Mouse (Mus musculus): Measurements from ENCODE around the gene Twist1. TPM values are rescaled to one million over a fixed set of nuclear protein-coding genes. Genes with fewer than 3 reads are reported as not detected.

Twist1 gene
- polyA plus RNA-seq, 1 experiment, result 2.0 TPM

DNA sequence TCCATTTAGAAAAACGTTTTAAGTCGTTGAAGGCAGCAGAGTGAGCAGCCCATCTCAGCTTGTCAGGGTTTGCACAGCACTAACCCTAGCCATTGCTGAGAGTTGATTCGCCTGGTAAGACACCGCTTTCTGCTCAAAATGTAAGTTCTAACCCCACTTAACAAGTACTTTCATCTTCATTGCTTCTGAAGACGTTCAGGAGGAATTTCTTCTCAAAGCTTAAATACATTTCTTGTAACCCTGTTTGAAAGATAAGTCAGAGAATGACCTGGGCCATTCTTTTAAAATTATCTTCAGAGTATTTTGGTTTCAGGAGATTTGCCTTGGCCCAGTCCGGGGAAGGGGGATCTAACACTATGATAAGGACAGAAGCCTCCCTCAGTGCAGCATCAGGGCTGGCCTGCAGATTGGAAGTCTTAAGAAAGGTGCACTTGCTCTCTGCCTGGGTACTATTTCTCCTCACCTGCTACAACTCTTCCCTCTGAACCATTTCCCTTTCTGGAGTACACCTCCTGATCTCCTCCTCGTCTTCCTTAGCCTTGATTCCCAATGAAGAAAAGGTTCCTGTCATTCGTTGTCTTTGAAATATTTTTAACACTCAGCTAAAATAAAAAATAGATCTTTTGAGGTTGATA is 2.4 kb upstream of the Twist1 start:
- TF ChIP-seq POLR2A (IDR thresholded peaks at IDR 0.05; ENCODE audit: low read depth, low read length) (no peak), CTCF (IDR thresholded peaks at IDR 0.05; ENCODE audit: extremely low read depth, insufficient read depth, insufficient read length, insufficient replicate concordance) (no peak)
- Histone ChIP-seq H3K27ac (ENCODE audit: insufficient read depth, low read length) (no peak overlapping the region), H3K4me3 (ENCODE audit: extremely low read depth, insufficient read depth, insufficient read length) (no peak overlapping the region), H3K36me3 (ENCODE audit: control insufficient read depth, insufficient read depth, low read length) (no peaks in the 10 kb centered on the region), H3K4me1 (ENCODE audit: control insufficient read depth, insufficient read depth, insufficient read length) (peaks cover 5% of the 10 kb centered on the region; the same call in 1 of the 2 replicates), H3K27me3 (ENCODE audit: control insufficient read depth, insufficient read depth, low read length) (peaks cover 26% of the 10 kb centered on the region)
- WGBS, result 25% methylated on average over 8 of the region's 8 CpGs
- DNase-seq (ENCODE audit: low read depth in 1 of 2, low spot score in 2 of 2), result no peak

DNA sequence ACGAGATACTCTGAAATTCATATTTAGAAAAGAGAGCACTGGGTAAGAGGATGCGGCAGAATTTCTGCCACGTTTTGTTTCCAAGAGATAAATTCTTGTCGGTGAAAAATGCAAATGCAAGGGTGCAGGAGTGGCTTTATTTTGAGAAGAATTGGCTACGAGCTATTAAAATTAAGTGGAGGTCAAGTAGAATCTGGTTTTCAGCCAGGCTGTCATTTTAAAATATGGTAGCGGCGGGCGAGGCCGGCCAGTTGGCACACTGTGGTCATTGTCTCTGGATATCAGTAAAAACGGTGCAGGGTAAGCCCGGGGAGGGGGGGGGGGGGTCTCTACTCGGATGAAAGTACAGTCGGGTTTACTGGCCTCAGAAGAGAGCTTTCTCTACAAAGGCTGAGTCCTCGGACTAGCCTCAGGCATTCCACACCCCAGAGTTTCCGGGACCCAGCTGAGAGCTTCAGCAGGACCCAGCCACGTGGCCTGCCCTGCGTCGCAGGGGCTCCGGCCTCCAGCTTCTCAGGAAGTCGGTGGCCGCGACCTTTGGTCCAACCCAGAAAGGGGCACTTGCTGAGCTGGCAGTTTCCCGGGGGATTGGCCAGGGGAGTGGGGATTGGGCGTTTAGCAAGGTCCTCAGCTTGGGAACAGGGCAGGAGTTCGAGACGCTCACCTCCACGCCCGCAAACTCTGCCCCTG is 1.7 kb upstream of the Twist1 start:
- H3K4me1 ChIP-seq (ENCODE audit: control insufficient read depth, insufficient read depth, insufficient read length), result peaks cover 5% of the 10 kb centered on the region; the same call in 1 of the 2 replicates
- H3K36me3 ChIP-seq (ENCODE audit: control insufficient read depth, insufficient read depth, low read length), result no peaks in the 10 kb centered on the region
- no peak for TF ChIP-seq POLR2A (IDR thresholded peaks at IDR 0.05; ENCODE audit: low read depth, low read length)
- no peak for TF ChIP-seq CTCF (IDR thresholded peaks at IDR 0.05; ENCODE audit: extremely low read depth, insufficient read depth, insufficient read length, insufficient replicate concordance)
- H3K4me3 ChIP-seq (ENCODE audit: extremely low read depth, insufficient read depth, insufficient read length), result no peak overlapping the region
- 5% methylated on average over 28 of the region's 28 CpGs for WGBS
- H3K27ac ChIP-seq (ENCODE audit: insufficient read depth, low read length), result no peak overlapping the region
- DNase-seq (ENCODE audit: low read depth in 1 of 2, low spot score in 2 of 2), result no peak
- peaks cover 26% of the 10 kb centered on the region for H3K27me3 ChIP-seq (ENCODE audit: control insufficient read depth, insufficient read depth, low read length)

DNA sequence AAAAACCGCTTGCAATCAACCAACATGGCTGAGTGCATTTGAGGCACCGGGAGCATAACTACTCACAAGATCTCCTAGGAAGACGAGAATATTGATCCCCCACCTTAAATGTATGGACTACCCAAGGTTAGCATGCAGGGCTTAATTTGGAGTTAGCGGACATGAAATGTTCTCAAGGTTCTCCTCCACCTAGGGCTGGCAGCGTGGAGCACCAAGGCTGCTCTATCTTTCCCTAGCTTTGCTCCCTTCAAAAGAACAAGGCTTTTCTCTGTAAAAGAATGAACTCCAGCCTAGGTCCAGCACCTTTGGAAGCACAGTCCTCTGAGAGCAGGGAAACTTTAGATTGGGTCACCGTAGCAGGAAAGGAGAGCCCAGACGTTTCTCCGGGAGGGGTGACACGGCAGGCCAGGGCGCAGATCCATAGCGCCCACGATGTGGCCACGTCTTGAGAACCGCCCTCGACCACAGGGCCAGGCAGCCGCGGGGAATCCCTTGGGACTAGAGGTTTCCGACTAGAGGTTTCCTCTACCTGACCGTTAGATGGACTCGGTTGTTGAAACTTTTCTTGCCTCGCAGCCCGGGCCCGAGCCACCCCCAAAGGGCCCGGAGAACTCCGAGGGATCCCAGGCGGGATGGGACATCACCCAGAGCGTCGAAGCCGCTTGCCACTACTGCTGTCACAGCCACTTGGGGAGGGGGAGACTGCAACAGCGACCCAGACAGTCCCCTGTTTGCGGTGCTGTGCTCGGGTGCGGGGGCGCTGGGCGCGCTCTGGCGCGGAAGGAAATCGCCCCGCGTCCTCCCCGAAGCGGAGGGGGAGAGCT is 683 bp upstream of the Twist1 start:
- Histone ChIP-seq H3K4me1 (ENCODE audit: control insufficient read depth, insufficient read depth, insufficient read length) (peaks cover 5% of the 10 kb centered on the region; the same call in 1 of the 2 replicates), H3K27me3 (ENCODE audit: control insufficient read depth, insufficient read depth, low read length) (peaks cover 26% of the 10 kb centered on the region), H3K27ac (ENCODE audit: insufficient read depth, low read length) (no peak overlapping the region), H3K4me3 (ENCODE audit: extremely low read depth, insufficient read depth, insufficient read length) (no peak overlapping the region; the same call in 1 of the 2 replicates), H3K36me3 (ENCODE audit: control insufficient read depth, insufficient read depth, low read length) (no peaks in the 10 kb centered on the region)
- DNase-seq (ENCODE audit: low read depth in 1 of 2, low spot score in 2 of 2), result no peak
- no peak for TF ChIP-seq POLR2A (IDR thresholded peaks at IDR 0.05; ENCODE audit: low read depth, low read length)
- WGBS, result 4% methylated on average over 42 of the region's 43 CpGs

DNA sequence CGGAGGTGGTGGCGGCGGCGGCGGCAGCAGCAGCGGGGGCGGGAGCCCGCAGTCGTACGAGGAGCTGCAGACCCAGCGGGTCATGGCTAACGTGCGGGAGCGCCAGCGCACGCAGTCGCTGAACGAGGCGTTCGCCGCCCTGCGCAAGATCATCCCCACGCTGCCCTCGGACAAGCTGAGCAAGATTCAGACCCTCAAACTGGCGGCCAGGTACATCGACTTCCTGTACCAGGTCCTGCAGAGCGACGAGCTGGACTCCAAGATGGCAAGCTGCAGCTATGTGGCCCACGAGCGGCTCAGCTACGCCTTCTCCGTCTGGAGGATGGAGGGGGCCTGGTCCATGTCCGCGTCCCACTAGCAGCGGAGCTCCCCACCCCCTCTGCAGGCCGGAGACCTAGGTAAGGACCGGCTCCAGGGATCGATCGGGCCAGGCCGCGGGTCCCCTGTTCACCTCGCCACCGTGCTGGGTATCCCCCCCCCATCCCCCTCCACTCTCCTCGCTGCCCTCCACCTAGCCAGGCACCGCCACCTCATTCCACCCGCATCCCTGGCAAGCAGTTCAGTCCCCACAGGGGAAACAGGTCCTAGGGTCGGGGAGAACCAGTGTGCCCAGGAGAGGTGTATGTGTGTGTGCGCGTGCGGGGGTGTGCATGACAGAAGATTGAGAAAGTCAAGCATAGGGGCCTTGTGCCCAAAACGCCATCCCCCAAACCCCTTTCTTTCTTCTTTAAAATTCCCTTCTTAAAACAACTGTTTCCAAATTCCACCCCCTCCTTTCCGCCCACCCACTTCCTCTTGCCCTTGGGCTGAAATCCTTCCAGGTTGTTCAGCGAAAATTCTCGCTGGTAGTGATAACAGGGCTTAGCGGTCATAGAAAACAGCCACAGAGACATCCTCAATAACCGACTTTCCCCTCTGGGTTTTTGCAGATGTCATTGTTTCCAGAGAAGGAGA is 1.0 kb downstream of the Twist1 start:
- no peak for DNase-seq (ENCODE audit: low read depth in 1 of 2, low spot score in 2 of 2)
- Histone ChIP-seq H3K27ac (ENCODE audit: insufficient read depth, low read length) (no peak overlapping the region), H3K4me1 (ENCODE audit: control insufficient read depth, insufficient read depth, insufficient read length) (peaks cover 5% of the 10 kb centered on the region; the same call in 1 of the 2 replicates), H3K36me3 (ENCODE audit: control insufficient read depth, insufficient read depth, low read length) (no peaks in the 10 kb centered on the region), H3K27me3 (ENCODE audit: control insufficient read depth, insufficient read depth, low read length) (peaks cover 30% of the 10 kb centered on the region), H3K4me3 (ENCODE audit: extremely low read depth, insufficient read depth, insufficient read length) (peak overlapping the region; percentile 41; the same call in 1 of the 2 replicates)
- no peak for TF ChIP-seq CTCF (IDR thresholded peaks at IDR 0.05; ENCODE audit: extremely low read depth, insufficient read depth, insufficient read length, insufficient replicate concordance)
- no peak for TF ChIP-seq POLR2A (IDR thresholded peaks at IDR 0.05; ENCODE audit: low read depth, low read length)
- WGBS, result 5% methylated on average over 47 of the region's 56 CpGs

DNA sequence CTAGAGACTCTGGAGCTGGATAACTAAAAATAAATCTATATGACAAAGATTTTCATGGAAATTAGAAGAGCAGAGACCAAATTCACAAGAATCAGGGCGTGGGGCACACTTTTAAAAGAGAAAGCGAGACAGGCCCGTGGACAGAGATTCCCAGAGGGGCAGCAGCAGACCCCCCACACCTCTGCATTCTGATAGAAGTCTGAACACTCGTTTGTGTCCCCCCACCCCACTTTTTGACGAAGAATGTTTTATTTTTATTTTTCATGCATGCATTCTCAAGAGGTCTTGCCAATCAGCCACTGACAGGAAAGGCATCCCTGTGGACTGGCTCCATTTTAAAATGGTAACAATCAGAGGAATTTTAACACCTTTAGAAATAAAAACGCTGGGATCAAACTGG is 1.7 kb downstream of the Twist1 start:
- no peak overlapping the region for H3K4me3 ChIP-seq (ENCODE audit: extremely low read depth, insufficient read depth, insufficient read length)
- DNase-seq (ENCODE audit: low read depth in 1 of 2, low spot score in 2 of 2), result no peak
- peaks cover 30% of the 10 kb centered on the region for H3K27me3 ChIP-seq (ENCODE audit: control insufficient read depth, insufficient read depth, low read length)
- 11% methylated on average over 6 of the region's 6 CpGs for WGBS
- H3K27ac ChIP-seq (ENCODE audit: insufficient read depth, low read length), result no peak overlapping the region
- H3K36me3 ChIP-seq (ENCODE audit: control insufficient read depth, insufficient read depth, low read length), result no peaks in the 10 kb centered on the region
- no peak for TF ChIP-seq CTCF (IDR thresholded peaks at IDR 0.05; ENCODE audit: extremely low read depth, insufficient read depth, insufficient read length, insufficient replicate concordance)
- no peak for TF ChIP-seq POLR2A (IDR thresholded peaks at IDR 0.05; ENCODE audit: low read depth, low read length)
- peaks cover 5% of the 10 kb centered on the region; the same call in 1 of the 2 replicates for H3K4me1 ChIP-seq (ENCODE audit: control insufficient read depth, insufficient read depth, insufficient read length)

DNA sequence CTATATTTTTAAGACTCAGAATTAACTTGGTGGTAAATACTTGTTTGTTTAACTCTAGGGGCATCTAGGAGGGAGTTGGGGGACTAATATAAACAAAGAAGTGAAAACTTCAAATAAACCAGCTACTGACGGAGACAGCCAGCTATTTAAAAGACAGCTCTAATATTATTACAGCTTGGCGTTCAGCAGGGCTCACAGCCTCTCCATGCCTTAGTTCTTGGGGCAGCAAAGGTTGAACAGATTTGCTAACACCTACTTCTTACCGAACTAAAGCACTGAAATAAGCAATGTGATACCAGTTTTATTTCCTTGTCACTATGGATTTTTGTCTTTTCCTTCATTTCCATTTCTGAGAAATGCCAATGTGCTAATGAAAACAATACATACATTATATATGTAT is 2.4 kb downstream of the Twist1 start:
- no peak overlapping the region for H3K27ac ChIP-seq (ENCODE audit: insufficient read depth, low read length)
- peaks cover 30% of the 10 kb centered on the region for H3K27me3 ChIP-seq (ENCODE audit: control insufficient read depth, insufficient read depth, low read length)
- WGBS, result 29% methylated on average over 3 of the region's 3 CpGs
- no peak overlapping the region for H3K4me3 ChIP-seq (ENCODE audit: extremely low read depth, insufficient read depth, insufficient read length)
- H3K4me1 ChIP-seq (ENCODE audit: control insufficient read depth, insufficient read depth, insufficient read length), result peaks cover 5% of the 10 kb centered on the region; the same call in 1 of the 2 replicates
- no peak for TF ChIP-seq CTCF (IDR thresholded peaks at IDR 0.05; ENCODE audit: extremely low read depth, insufficient read depth, insufficient read length, insufficient replicate concordance)
- TF ChIP-seq POLR2A (IDR thresholded peaks at IDR 0.05; ENCODE audit: low read depth, low read length), result no peak
- H3K36me3 ChIP-seq (ENCODE audit: control insufficient read depth, insufficient read depth, low read length), result no peaks in the 10 kb centered on the region
- DNase-seq (ENCODE audit: low read depth in 1 of 2, low spot score in 2 of 2), result no peak

All from spleen, adult 2 months (tissue).